Mouse (Mus musculus) CH12.LX (cell line): ENCODE results near the gene Slc1a7.

Experiments used
- CTCF ChIP-seq, 2 experiments: IDR thresholded peaks in 1 of 2; conservative IDR thresholded peaks in 1 of 2; 2 replicates each; pipeline ENCODE4 v1.5.1; 2011 to 2012; ENCODE audit warnings: low read depth in 2 of 2, low read length in 2 of 2, improper control_type of control experiment in 1 of 2, inconsistent platforms in 1 of 2, mild to moderate bottlenecking in 1 of 2, moderate library complexity in 1 of 2
- HCFC1 ChIP-seq: IDR thresholded peaks from 2 replicates; pipeline ENCODE4 v1.6.1; 2012; ENCODE audit warnings: low read depth, mild to moderate bottlenecking, inconsistent platforms, low read length, improper control_type of control experiment
- POLR2A ChIP-seq: IDR thresholded peaks from 2 replicates; pipeline ENCODE4 v1.6.1; 2011; ENCODE audit warnings: low read depth, mild to moderate bottlenecking, improper control_type of control experiment, low read length
- RCOR1 ChIP-seq: conservative IDR thresholded peaks from 2 replicates; pipeline ENCODE4 v1.6.1; 2012; ENCODE audit warnings: low read depth, mild to moderate bottlenecking, inconsistent platforms, low read length, improper control_type of control experiment
- TBP ChIP-seq: conservative IDR thresholded peaks from 2 replicates; pipeline ENCODE4 v1.6.1; 2011; ENCODE audit warnings: low read depth, low read length, improper control_type of control experiment

DNA sequence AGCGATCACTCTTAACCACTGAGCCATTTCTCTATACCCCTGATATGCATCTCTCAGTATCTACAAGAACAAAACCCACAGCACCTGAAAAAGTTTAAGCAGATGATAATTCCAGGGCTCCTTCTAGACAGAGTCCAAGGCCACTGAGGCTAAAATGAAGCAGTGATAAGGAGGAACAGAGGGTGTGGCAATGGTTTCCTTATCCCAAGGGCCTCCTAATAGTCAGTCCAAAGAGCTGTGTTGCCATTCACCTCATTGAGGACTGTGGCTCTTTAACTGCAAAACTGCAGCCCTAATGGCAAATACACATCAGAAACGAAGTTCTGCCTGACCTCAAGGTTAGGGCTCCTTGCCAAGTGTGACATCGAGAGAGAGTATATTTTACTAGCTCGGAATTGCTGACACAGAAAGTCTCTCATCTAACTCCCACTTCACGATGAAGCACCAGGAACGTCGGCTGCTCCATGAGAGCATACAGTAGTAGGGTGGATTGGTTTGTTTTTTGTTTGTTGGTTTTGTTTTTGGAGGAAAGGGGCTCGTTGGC is 46.9 kb upstream of the Slc1a7 start:
- TF ChIP-seq CTCF (conservative IDR thresholded peaks at IDR 0.05 in 1 of 2, IDR thresholded peaks at IDR 0.05 in 1 of 2; ENCODE audit: low read depth in 2 of 2, low read length in 2 of 2) (no peak), POLR2A (no peak), RCOR1 (no peak), TBP (no peak), HCFC1 (no peak)
